Mouse (Mus musculus) CD8-positive naive resting alpha-beta T cell, adult 2 months (primary cell): ENCODE data around the gene Lyrm9.

ENCODE experiments used
- DNase-seq, 2 experiments: peaks; one replicate each; pipeline ENCODE4 v3.0.0; 2022; ENCODE audit warnings: low read depth in 2 of 2, low spot score in 2 of 2

Lyrm9 gene

GRCm38 (mm10) chr11:78814461-78814941 is 11.9 kb upstream of the Lyrm9 start:
- no peak for DNase-seq

- DNase-seq: no peak
Measured at GRCm38 (mm10) chr11:78815986-78816792, 10.2 kb upstream of the Lyrm9 start.

- DNase-seq: no peak
Measured at GRCm38 (mm10) chr11:78817311-78818022, 8.9 kb upstream of the Lyrm9 start.

GRCm38 (mm10) chr11:78820337-78821000 is 5.9 kb upstream of the Lyrm9 start:
- no peak for DNase-seq

- DNase-seq: peak; percentile 48 to 68
Measured at GRCm38 (mm10) chr11:78822792-78823498, 3.4 kb upstream of the Lyrm9 start.

GRCm38 (mm10) chr11:78827546-78827945 is 1.2 kb downstream of the Lyrm9 start:
- DNase-seq: no peak

GRCm38 (mm10) chr11:78828386-78828785 is 2.0 kb downstream of the Lyrm9 start:
- DNase-seq: no peak

- DNase-seq: no peak
Measured at GRCm38 (mm10) chr11:78829373-78829772, 3.0 kb downstream of the Lyrm9 start.

- DNase-seq: peak; percentile 11 to 24
Measured at GRCm38 (mm10) chr11:78830180-78830579, 3.8 kb downstream of the Lyrm9 start.

- DNase-seq: no peak
Measured at GRCm38 (mm10) chr11:78831716-78832115, 5.3 kb downstream of the Lyrm9 start.

GRCm38 (mm10) chr11:78832117-78832726 is 5.8 kb downstream of the Lyrm9 start:
- DNase-seq: no peak

- no peak for DNase-seq
Measured at GRCm38 (mm10) chr11:78832816-78833314, 6.5 kb downstream of the Lyrm9 start.

GRCm38 (mm10) chr11:78836486-78836885 is 10.1 kb downstream of the Lyrm9 start:
- DNase-seq: no peak

- DNase-seq: peak; percentile 74 to 81
Measured at GRCm38 (mm10) chr11:78837989-78838388, 11.6 kb downstream of the Lyrm9 start.

GRCm38 (mm10) chr11:78839491-78839890 is 13.1 kb downstream of the Lyrm9 start:
- DNase-seq: no peak

GRCm38 (mm10) chr11:78840141-78840540 is 13.8 kb downstream of the Lyrm9 start:
- DNase-seq: no peak

- DNase-seq: no peak
Measured at GRCm38 (mm10) chr11:78841987-78842386, 15.6 kb downstream of the Lyrm9 start.

- no peak for DNase-seq
Measured at GRCm38 (mm10) chr11:78846620-78847019, 20.2 kb downstream of the Lyrm9 start.

- DNase-seq: no peak
Measured at GRCm38 (mm10) chr11:78847884-78848848, 21.8 kb downstream of the Lyrm9 start.
